Mouse (Mus musculus) frontal cortex, postnatal 25 days (tissue): ENCODE results near the gene Glipr2.

Experiments
- DNase-seq, 2 experiments: peaks; one replicate each; pipeline ENCODE4 v3.0.0; 2022; ENCODE audit warnings: low spot score in 2 of 2

The Glipr2 gene

DNA sequence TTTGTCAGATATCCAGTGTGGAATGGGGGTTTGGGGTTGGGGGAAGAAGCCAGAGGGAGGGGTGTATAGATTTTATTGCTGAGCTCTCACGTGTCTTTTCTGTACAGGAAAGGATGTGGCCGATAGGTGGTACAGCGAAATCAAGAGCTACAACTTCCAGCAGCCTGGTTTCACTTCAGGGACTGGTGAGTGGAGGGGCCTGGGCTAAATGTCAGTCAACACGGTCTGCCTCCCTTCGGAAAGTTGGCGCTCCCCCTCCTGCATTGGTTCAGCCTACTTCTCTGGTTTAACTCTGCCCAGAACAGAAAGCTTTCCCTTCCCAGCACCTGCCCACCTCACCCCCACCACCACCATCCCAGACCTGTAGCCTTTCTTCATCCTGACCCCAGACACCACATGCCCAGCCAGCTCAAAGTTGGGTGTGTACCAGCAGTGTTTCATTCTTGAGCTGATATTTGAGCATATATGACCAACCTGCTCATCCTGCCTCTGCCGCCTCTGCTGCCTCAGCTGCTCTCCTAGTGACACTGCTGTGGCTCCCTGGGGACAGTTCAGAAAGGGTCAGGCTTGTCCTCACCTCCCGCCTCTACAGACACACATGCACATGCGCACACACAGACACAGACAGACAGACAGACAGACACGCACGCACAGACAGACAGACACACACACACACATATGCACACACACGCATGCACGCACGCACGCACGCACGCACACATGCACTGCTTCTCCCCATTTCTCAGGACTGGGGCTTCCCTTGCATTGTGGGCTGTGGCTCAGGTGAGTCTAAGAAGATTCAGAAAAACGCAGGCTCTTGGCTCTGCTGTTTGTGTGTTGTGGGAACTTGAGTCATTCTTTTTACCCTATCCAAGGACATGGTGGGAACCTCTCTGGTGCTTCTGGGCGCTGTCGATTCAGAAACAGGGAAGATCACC, 13.5 kb downstream of the Glipr2 start:
- no peak for DNase-seq

DNA sequence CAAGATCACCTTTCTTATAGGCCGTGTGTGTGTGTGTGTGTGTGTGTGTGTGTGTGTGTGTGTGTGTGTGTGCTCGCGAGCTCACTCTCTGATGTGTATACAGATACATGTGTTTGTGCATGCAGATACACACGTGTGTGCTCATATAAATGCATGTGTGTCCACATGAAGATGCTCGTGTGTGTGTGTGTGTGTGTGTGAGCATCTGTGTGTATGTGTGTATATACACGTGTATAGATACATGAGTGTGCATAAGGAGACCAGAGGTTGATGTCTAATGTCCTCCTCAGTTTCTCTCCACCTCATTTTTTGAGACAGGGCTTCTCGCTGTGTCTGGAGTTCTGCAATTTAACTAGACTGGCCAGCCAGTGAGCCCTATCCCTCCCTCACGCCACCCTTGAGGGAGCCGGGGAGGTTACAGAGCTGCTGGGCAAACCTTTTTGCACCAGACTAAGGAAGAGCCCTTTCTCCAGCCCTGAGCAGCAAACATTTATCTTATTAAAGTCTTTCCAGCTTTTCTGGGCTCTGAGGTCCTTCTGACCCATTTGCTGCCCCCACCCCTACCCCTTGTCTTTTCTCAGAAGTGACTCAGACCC, 14.4 kb downstream of the Glipr2 start:
- DNase-seq: no peak

DNA sequence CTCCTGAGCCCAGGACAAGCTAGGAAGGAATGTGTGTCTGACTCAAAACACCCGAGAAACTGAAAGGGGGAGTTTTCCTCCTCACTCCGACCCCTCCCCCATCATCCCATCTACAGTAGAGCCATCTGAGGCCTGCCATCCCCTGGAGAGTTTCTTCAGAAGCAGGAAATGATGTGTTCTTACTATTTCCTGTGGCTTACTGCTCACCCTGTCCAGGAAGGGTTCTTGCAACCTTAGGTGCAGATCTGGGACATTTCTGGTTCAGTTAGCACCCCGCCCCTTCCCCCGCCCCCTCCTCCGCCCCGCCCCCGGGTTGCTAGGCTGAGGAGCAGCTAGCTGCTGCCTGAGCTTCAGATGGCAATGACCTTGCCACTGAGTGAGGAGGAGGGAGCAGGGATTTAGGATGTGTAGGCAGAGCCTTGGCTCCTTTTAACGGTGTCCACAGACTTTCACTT, 15.0 kb downstream of the Glipr2 start:
- DNase-seq: no peak

DNA sequence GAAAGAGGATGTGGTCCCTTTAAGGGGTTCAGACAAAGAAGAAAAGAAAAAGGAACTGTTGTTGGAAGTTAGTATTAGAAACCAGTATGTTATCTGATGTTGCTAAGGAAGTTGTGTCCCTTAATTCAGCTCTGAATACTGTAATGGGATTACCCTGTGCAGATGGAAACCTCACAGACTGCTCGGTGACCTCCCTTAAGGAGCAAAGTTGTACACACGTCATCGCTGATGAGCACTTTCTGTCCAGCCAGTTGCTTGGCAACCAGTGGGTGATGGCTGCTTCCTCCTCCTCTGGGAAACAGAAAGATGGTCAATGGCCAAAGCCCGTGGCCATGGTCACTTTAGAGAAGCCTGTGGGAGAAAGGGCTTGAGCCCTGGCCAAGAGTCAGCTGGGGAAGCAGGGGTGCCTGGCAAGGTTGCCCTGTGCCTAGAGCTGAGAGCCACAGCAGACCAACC, 16.4 kb downstream of the Glipr2 start:
- peak in 1 of 2 experiments; percentile 14 for DNase-seq

DNA sequence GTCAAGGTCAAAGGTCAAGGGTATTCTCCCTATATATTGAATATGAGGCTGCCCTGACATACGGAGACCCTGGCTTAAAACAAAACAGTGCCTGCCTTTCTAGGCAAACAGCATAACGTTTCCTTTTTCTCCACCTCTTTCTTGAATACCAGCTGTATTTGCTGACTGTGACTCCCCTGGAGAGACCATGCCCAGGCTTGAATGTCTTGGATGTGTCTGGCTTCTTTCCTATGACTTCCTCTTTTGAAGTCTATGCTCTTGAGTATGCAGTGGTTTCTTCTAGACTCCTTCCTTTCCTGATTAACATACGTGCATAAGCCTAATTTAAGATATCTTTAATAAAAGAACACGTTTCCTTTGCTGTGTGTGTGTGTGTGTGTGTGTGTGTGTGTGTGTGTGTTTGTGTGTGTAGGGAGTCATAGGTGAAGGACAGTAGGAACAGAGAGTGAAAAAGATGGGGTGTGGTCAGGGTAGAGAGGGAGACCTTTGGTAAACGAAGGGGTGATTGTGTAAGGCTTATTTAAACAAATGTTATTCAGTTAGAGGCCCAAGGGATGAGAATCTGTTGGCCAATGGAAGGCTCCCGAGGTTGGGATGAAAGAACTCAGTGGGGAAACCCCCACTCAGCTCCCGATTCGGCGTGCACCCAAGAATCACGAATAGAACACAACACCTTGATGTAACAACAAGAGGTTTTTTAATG, 17.9 kb downstream of the Glipr2 start:
- DNase-seq: no peak

DNA sequence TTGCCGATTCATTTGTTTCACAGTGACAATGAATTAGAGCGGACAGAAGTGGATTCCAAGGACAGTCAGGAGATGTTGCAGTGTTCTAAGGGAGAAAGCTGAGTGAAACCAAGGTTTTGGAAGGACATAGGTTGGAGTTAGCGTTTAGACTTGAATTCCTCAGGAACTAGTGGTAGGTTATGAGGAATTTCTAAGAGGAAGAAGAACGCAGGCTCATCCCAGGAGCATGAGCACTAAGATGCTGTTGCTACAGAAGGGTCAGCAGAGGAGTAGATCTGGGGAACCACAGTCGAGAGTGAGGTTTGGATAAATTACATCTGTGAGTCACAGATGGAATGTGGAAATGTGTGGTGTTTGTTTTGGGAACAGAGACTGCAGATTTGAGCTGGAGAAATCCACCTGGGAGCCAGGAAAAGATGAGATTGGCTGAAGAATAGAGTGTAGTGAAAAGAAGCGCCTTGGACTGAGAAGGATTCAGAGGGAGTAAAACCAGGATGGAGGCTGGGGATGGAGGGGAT, 19.1 kb downstream of the Glipr2 start:
- DNase-seq: no peak

DNA sequence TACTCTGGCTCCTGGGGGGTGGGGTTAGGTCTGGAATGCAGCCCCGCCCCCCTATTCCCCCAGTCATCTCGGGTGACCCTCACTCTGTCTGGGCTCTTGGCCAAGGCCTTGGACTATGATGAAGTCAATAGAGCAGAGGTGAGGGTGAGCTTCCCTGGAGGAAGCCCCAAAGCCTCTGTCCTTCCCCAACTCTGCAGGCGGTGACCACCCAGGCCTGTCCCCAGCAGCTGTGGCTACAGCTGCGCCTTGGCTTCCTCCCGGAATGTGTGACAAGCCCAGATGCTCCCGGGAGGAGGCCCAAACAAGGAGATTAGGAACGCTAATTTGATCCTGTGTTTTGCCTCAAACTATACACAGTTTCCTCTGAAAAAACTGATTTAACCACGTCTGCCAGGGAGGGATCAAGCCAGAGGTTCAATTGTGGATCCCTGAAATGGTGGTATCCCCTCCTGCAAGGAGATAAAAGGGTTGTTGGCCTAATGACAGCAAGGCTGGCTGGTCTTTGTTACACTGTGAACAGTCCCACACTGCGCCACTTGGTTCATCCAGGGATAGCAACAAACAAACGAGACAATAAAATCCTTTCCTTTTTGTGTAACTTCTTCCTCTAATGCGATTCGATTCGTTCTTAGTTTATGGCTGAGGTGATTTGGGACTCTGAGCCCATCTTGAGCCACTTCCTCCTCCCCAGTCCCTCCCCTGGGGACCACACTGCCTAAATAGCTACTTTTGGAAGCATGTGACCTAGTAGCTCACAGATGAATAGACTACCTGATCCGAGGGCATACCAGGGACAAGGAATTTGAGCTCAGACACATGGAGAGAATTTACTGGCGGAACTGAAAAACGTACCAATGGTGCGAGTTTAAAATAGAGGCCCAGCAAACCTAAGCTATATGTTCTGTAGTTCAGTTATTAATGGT, 21.6 kb downstream of the Glipr2 start:
- no peak for DNase-seq

DNA sequence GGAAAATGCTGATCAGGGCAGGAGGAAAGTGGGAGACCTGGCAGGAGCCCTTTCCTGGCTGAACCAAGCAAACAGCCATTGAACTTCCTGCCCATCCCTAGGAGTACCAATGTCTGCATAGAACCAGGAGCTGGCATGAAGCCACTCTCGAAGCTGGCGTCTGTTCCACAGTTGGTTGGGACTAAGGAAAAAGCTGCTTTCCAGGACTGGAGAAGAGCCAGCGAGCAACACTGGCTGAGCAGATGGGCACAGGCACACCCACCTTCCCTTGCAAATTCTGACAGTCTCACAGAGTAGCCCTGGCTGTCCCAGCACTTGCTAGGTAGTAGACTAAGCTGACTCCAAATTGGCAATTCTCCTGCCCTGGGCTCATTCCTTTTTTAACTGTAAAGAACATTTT, 22.5 kb downstream of the Glipr2 start:
- peak; percentile 61 to 74 for DNase-seq

DNA sequence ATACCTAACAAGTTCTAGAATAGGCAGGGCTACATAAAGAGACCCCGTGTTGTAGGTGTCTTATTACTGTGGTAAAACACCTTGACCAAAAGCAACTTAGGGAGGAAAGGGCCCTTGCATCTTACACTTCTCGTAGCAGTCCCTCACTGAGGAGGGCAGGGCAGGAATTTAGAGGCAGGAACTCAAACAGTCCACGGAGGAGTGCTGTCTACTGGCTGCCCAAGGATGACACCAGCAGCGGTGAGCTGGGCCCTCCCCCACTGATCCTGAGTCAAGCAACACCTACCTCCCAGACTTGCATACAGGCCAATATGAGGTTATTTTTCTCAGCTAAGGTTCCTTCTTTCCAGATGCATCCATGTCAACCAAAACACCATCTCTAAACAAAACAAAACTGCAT, 23.0 kb downstream of the Glipr2 start:
- no peak for DNase-seq

DNA sequence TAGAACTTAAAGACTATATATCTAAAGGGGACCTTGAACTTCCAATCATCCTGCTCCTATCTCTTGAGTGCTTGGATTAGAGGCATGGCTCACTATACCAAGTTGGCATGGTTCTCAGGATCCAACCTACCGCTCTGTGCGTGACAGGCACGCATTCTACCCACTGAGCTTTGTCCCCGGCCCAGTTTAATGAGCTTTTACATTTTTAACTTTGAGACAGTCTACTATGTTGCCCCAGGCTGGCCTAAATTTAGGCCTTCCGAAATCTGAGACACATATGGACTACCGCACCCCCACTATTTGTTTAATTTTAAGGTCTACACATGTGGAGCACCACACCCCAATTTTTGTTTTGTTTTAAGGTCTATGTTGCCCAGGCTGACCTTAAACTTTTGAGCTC, 23.6 kb downstream of the Glipr2 start:
- no peak for DNase-seq

DNA sequence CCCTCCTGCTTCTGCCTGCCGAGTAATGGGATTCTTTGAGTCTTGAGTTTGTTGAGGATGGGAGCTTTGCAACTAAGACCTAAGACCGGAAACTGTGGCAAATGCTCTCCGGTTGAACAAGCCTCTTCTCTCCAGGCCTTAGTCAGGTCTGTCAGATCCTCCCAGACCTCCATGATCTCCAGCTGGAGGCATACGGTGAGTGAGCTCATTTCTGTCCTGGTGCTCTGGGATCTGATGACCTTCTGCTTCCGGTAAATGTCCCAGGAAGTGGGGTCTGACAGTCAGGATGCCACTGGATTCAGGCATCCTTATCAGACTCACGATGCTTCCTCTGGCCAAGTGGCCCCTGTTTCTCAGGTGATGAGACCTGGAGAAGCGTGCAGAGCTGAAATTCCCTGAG, 24.1 kb downstream of the Glipr2 start:
- DNase-seq: no peak

DNA sequence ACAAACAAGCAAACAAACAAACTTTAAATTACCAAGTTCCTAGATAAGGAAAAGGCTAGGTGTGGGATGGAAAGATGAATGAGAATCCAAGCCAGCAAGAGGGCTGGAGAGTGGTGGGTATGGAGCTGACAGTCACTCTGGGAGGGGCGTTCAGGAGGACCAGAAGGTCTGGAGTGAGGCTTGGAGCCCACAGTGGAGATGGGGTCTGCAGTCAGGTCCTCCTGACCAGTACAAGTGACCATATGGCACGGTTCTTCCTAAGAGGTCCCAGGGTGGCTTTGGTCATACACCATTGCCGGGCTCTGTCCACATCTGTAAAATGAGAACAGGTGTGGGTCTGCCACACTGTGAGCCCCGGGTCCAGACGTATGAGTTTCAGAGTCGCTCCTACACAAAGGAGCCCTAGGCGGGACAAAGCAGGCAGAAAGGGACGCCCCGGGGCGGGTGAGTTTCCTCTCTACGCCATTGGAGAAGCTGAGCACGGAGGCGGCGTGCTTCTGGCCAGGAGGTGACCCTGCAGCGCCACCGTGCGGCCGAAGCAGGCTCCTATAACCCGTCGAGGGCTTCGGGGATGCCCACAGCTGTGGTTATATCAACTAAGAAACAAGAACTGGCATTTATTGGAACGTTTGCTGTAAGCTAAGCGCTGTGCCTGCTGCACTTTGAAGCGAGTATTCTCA, 25.0 kb downstream of the Glipr2 start:
- peak; percentile 94 for DNase-seq

DNA sequence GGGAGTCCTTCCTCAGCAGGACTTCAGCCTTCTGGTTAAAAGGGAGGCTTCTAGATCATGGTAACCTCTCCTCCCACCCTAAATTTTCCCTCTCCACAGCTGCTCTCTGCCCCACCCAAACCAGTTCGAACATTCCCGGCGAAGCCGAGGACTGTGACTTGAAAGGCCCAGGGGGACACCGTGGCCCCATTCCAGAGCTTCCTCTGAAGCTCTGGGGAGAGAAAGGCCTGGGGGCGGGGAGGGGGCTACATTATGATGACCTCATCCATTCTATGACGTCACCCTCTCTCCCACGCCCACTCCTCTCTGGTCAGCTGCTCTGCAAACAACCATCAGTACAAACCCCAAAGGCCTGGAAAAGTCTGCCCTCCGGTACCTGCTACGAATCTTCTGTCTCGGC, 26.0 kb downstream of the Glipr2 start, which contains the start of gene Ccin:
TSS of gene Ccin (plus strand) at position 303 of the 400 bp plus-strand sequence.
- DNase-seq: no peak

DNA sequence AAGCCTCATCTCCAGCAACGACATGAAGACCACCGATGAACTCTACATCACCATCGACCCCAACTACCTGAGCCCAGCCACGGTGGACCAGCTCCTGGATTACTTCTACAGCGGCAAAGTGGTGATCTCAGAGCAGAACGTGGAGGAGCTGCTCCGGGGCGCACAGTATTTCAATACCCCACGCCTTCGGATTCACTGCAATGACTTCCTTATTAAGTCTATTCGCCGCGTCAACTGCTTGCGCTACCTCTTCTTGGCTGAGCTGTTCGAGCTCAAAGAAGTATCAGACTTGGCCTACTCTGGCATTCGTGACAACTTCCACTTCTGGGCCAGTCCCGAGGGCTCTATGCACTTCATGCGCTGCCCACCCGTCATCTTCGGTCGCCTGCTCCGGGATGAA, 26.6 kb downstream of the Glipr2 start:
- no peak for DNase-seq

DNA sequence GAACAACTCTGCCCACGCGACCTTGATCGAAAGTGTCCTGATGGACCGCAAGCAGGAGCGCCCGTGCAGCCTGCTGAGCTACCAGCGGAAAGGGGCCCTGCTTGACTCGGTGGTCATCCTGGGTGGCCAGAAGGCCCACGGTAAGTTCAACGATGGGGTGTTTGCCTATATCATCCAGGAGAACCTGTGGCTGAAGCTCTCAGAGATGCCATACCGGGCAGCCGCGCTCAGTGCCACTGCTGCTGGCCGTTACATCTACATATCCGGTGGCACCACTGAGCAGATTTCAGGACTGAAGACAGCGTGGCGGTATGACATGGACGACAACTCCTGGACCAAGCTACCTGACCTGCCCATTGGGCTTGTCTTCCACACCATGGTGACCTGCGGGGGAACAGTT, 27.1 kb downstream of the Glipr2 start:
- DNase-seq: no peak

DNA sequence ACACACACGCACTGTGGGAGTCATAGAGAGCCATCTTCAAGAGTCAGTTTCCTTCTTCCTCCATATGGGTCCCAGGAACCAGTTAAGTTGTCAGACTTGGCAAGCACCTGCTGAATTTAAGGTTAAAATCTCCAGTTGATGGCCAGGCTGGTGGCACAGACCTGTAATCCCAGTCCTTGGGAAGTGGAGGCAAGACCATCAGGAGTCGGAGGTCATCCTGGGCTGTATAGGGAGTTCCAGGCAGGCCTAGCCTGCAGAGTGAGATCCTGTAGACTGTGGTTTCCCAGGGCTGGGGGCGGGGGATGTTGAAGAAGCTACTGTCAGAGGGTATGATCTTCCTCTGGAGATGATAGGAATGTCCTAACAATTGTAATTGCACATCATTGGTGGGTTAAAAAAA, 31.8 kb downstream of the Glipr2 start:
- no peak for DNase-seq

DNA sequence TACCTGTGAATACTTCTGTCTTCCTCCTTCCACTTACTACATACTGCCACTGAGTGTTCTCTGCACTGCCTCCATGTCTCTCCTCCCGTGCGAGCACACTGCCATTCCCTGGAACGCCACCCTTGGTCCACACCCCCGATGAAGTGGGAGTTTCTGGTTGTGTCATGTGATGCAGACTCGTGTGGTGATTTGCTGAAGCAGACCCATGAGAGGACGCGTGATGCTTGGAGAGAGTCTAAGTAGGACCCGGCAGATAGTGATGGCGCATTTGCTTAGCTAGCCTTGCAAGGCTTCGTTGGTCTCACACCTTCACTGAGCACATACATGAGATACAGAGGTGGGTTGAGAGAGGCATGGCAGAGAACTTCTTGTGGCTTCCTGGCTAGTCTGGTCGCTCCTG, 35.9 kb downstream of the Glipr2 start:
- DNase-seq: no peak

DNA sequence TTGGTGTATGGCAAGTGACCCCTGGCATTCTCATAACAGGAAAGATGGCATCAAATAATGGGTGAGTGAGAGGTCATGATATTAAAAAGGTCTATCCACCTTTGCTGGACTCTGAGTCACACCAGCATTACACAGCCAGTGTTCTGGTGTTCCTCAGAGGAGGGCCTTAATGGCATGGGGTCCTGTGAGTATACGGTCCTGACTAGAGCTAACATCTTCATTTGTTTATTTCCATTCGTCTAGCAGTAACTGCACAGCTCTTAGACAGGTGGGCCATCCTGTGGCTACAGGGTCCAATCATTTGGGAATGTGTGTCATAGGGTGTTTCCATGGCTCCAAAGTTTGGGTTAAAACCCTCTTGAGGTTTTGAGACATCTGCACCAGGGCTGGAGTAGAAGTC, 37.1 kb downstream of the Glipr2 start:
- no peak for DNase-seq

DNA sequence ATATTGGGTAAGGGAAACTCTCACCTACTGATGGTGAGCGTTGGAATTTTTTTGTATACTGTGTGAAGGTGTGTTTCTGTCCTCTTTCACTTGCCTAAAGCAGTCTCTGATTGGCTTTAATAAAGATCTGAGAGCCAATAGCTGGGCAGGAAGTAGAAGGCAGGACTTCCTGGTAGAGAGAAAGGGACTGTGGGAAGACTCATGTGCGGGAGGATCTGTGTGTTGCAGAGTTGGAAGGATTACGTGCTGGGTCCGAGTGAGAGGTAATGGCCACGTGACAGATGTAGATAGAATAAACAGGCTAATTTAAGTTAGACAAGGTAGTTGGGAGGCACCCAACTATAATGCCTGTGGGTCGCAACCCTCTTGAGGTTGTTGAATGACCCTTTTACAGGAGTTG, 46.4 kb downstream of the Glipr2 start:
- no peak for DNase-seq

DNA sequence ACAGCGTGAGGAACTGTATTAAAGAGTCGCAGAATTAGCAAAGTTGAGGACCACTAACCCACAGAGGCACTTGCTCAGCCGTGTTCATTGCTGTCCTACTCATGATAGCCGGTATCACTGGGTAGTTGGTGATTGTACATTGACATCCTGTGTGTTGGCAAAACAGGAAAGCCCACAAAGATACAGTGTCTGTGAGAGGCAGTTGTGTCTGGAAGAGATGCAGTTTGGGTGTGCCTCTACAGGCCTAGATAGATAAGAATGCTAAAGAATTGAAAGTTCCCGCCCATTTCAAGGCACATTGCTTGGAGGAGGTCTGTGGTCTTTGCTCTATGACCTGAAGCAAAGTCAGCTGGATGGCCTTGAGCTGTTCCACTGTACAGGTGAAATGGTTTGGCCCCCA, 46.9 kb downstream of the Glipr2 start, which contains the start of gene Clta:
TSS of gene Clta (plus strand) at position 327 of the 400 bp plus-strand sequence.
- DNase-seq: no peak
